Mouse (Mus musculus) lung, postnatal 0 days (tissue): ENCODE data around the gene Cdcp2.

Source experiments
- CTCF ChIP-seq: IDR thresholded peaks from 2 replicates; pipeline ENCODE4 v1.5.1; 2016; ENCODE audit warnings: antibody characterized with exemption, mild to moderate bottlenecking
- EP300 ChIP-seq: IDR thresholded peaks from 2 replicates; pipeline ENCODE4 v1.6.1; 2016; ENCODE audit warnings: antibody characterized with exemption, mild to moderate bottlenecking, control low read depth

DNA sequence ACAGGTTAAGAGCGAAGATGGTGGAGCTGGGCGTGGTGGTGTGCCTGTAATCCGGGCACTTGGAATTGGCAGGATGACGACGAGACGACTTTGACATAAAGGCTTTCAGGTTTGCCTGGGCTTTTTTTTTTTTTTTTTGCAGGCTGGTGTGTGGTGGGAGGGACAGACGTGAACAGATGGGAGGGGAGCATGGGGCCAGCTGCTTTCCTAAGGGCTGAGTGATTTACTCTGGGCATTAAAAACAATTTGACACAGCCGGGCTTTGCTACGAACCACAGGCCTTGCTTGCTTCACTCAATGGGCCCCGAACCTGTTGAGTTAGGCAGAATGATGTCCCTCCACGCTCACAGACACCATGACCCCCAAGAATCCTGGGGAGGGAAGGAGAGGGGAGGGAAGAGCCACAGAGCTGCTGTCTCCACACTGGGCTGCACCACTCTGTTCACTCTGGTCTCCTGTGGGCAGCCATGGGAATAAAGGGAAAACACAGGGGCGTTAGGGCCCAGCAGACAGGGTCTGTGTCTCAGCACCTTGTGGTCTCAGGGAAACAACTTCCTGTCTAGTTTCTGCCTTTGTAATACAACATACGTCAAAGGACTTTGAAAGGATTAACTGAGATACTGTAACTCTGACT lies 30.3 kb downstream of the Cdcp2 start:
- no peak for TF ChIP-seq CTCF
- no peak for TF ChIP-seq EP300
